Mouse (Mus musculus) testis, postnatal 14 days (tissue): ENCODE data around the gene Tuba1b.
"Not testable (repeated sequence)": the region's sequence is repeated elsewhere in the genome, so short reads cannot be mapped to it uniquely, and the experiment has no call there.

Source experiments
- DNase-seq: peaks from one replicate; pipeline ENCODE4 v3.0.0; 2021; ENCODE audit warnings: low spot score

The Tuba1b gene

GRCm38 (mm10) chr15:98954425-98955253 is 20.3 kb upstream of the Tuba1b start:
- DNase-seq: no peak

- DNase-seq: peak; percentile 89
Measured at GRCm38 (mm10) chr15:98953401-98954356, 19.3 kb upstream of the Tuba1b start, which contains the start of the genes Gm49450 and Tuba1a. Gene Gm49450 (minus strand): TSS chr15:98953551. Gene Tuba1a (minus strand): TSS chr15:98953703.

GRCm38 (mm10) chr15:98952751-98953400 is 18.5 kb upstream of the Tuba1b start:
- peak; percentile 55 for DNase-seq

- DNase-seq: no peak
Measured at GRCm38 (mm10) chr15:98952063-98952455, 17.7 kb upstream of the Tuba1b start.

GRCm38 (mm10) chr15:98951122-98952062 is 17.0 kb upstream of the Tuba1b start:
- DNase-seq: not testable (repeated sequence)

- no peak for DNase-seq
Measured at GRCm38 (mm10) chr15:98949607-98949892, 15.2 kb upstream of the Tuba1b start.

- no peak for DNase-seq
Measured at GRCm38 (mm10) chr15:98948857-98949606, 14.7 kb upstream of the Tuba1b start.

- no peak for DNase-seq
Measured at GRCm38 (mm10) chr15:98948382-98948781, 14.0 kb upstream of the Tuba1b start.

- peak; percentile 57 for DNase-seq
Measured at GRCm38 (mm10) chr15:98947884-98948283, 13.5 kb upstream of the Tuba1b start.

GRCm38 (mm10) chr15:98943133-98943532 is 8.8 kb upstream of the Tuba1b start:
- no peak for DNase-seq

GRCm38 (mm10) chr15:98942081-98942480 is 7.7 kb upstream of the Tuba1b start:
- DNase-seq: no peak

- no peak for DNase-seq
Measured at GRCm38 (mm10) chr15:98941539-98941938, 7.2 kb upstream of the Tuba1b start.

GRCm38 (mm10) chr15:98940816-98941215 is 6.5 kb upstream of the Tuba1b start:
- no peak for DNase-seq

- peak; percentile 93 for DNase-seq
Measured at GRCm38 (mm10) chr15:98933833-98934216, 540 bp downstream of the Tuba1b start.

- not testable (repeated sequence) for DNase-seq
Measured at GRCm38 (mm10) chr15:98933004-98933671, 1.2 kb downstream of the Tuba1b start.

GRCm38 (mm10) chr15:98930998-98931397 is 3.4 kb downstream of the Tuba1b start:
- DNase-seq: no peak

GRCm38 (mm10) chr15:98930017-98930734 is 4.2 kb downstream of the Tuba1b start:
- no peak for DNase-seq

- DNase-seq: peak; percentile 41
Measured at GRCm38 (mm10) chr15:98928598-98929240, 5.6 kb downstream of the Tuba1b start.

GRCm38 (mm10) chr15:98927566-98927965 is 6.8 kb downstream of the Tuba1b start:
- DNase-seq: no peak
